Mouse (Mus musculus) urinary bladder, postnatal 0 days (tissue): Measurements from ENCODE around the gene Btn2a2. TPM values are rescaled to one million over a fixed set of nuclear protein-coding genes. Genes with fewer than 3 reads are reported as not detected.

ENCODE experiments used
- microRNA-seq: library from miRNA; unstranded; fragments of <30 nt; microRNA quantifications from one replicate; pipeline ENCODE4, GENCODE M21; 2016
- polyA plus RNA-seq: library from polyadenylated mRNA; unstranded; fragments of >200 nt; fragmentation: Nextera tagmentation; extraction: Ambion mirVana; gene quantifications from 2 replicates; pipeline ENCODE4 v1.2.1, GENCODE M21; 2015

The Btn2a2 gene
- polyA plus RNA-seq: not detected in 2 replicates

GRCm38 (mm10) chr13:23488400-23489322, at the start of gene Btn2a2:
Btn2a2 (minus strand) TSS chr13:23488857.

GRCm38 (mm10) chr13:23535137-23536075, 46.7 kb upstream of the Btn2a2 start, which contains the start of gene Hist1h3g:
Hist1h3g (plus strand) TSS chr13:23535422.

GRCm38 (mm10) chr13:23533560-23534367, 45.1 kb upstream of the Btn2a2 start, which contains the start of gene Hist1h2af:
Hist1h2af (plus strand) TSS chr13:23533906.

GRCm38 (mm10) chr13:23530901-23531875, 42.5 kb upstream of the Btn2a2 start, which contains the start of gene Hist1h4h:
Hist1h4h (plus strand) TSS chr13:23531050.

GRCm38 (mm10) chr13:23465600-23466109, 23.0 kb downstream of the Btn2a2 start, which contains the start of gene Btn1a1:
Btn1a1 (minus strand) TSS chr13:23465901.

Small RNA genes within 50 kb of the gene (microRNA-seq; reads per million reads assigned to microRNA genes)
- gene Gm44297 (not detected), gene n-TStga1 (not detected)

Other genes starting within 250 kb of the Btn2a2 start
- gene Vmn1r223, start 241.7 kb downstream of the Btn2a2 start, polyA plus RNA-seq: not detected in 2 replicates
- 19.6 and 25.9 TPM in 2 replicates for gene Zfp322a, start 119.6 kb downstream of the Btn2a2 start, polyA plus RNA-seq
- 7.0 and 8.6 TPM in 2 replicates for gene Abt1, start 65.0 kb downstream of the Btn2a2 start, polyA plus RNA-seq
- gene Btn1a1, start 23.0 kb downstream of the Btn2a2 start, polyA plus RNA-seq: not detected in 2 replicates
- gene Hist1h4h, start 42.2 kb upstream of the Btn2a2 start, polyA plus RNA-seq: 24.9 and 35.3 TPM in 2 replicates
- 1.5 and 3.4 TPM in 2 replicates for gene Hist1h2af, start 45.0 kb upstream of the Btn2a2 start, polyA plus RNA-seq
- 1.7 and 2.1 TPM in 2 replicates for gene Hist1h3g, start 46.6 kb upstream of the Btn2a2 start, polyA plus RNA-seq
- 0.54 and 0.58 TPM in 2 replicates for gene Hist1h2bh, start 54.5 kb upstream of the Btn2a2 start, polyA plus RNA-seq
- 0.28 and 0.43 TPM in 2 replicates for gene Hist1h3f, start 55.2 kb upstream of the Btn2a2 start, polyA plus RNA-seq
- not detected in 2 replicates for gene Hist1h4f, start 62.8 kb upstream of the Btn2a2 start, polyA plus RNA-seq
- gene Hist1h1d, start 64.4 kb upstream of the Btn2a2 start, polyA plus RNA-seq: 0.58 and 0.60 TPM in 2 replicates
- 1.8 and 2.0 TPM in 2 replicates for gene Hist1h3e, start 73.5 kb upstream of the Btn2a2 start, polyA plus RNA-seq
- 14.0 and 18.1 TPM in 2 replicates for gene Hist1h2ae, start 82.4 kb upstream of the Btn2a2 start, polyA plus RNA-seq
- 10.7 and 21.8 TPM in 2 replicates for gene Hist1h2bg, start 82.5 kb upstream of the Btn2a2 start, polyA plus RNA-seq
- 1.5 and 2.6 TPM in 2 replicates for gene Hist1h2bf, start 85.3 kb upstream of the Btn2a2 start, polyA plus RNA-seq
- gene Hist1h2ad, start 85.5 kb upstream of the Btn2a2 start, polyA plus RNA-seq: 1.7 and 1.9 TPM in 2 replicates
- 2.9 and 3.4 TPM in 2 replicates for gene Hist1h3d, start 86.9 kb upstream of the Btn2a2 start, polyA plus RNA-seq
- gene Hist1h4d, start 92.7 kb upstream of the Btn2a2 start, polyA plus RNA-seq: 24.3 and 29.2 TPM in 2 replicates
- gene Hist1h2be, start 132.3 kb upstream of the Btn2a2 start, polyA plus RNA-seq: 1.1 and 1.4 TPM in 2 replicates
- 5.4 and 5.8 TPM in 2 replicates for gene Hist1h1e, start 133.7 kb upstream of the Btn2a2 start, polyA plus RNA-seq
- gene Hist1h2ac, start 195.1 kb upstream of the Btn2a2 start, polyA plus RNA-seq: 1.00 and 1.2 TPM in 2 replicates
- 161 and 192 TPM in 2 replicates for gene Hist1h2bc, start 195.3 kb upstream of the Btn2a2 start, polyA plus RNA-seq
- not detected in 2 replicates for gene Hist1h1t, start 207.0 kb upstream of the Btn2a2 start, polyA plus RNA-seq
- gene Hist1h4c, start 209.6 kb upstream of the Btn2a2 start, polyA plus RNA-seq: 1.8 TPM in 2 replicates
- 8.0 and 9.7 TPM in 2 replicates for gene Hfe, start 222.0 kb upstream of the Btn2a2 start, polyA plus RNA-seq
- 125 and 175 TPM in 2 replicates for gene Hist1h1c, start 250.0 kb upstream of the Btn2a2 start, polyA plus RNA-seq